Mouse (Mus musculus) heart, embryonic 10.5 days (tissue): ENCODE measurements at regions not wholly inside any gene's neighbourhood (a gene's known extent, or its start where the extent isn't known, plus 50 kb on each side); places are given as distances from the start of the nearest gene placed in this dataset.
A peak's percentile ranks its signal among the peaks of the same experiment; 100 is the strongest.

ENCODE experiments used
- DNase-seq: peaks from one replicate; pipeline ENCODE4 v3.0.0-alpha.2; 2017; ENCODE audit warnings: low spot score
- H3K27ac ChIP-seq: fragments of 300-500 bp; sonication (generic); 2 replicates; pipeline ENCODE4 v1.5.1; 2016; ENCODE audit warnings: mild to moderate bottlenecking
- H3K27me3 ChIP-seq: fragments of 300-500 bp; sonication (generic); 2 replicates; pipeline ENCODE4 v1.6.1; 2016; ENCODE audit warnings: mild to moderate bottlenecking; ENCODE audit not compliant: poor library complexity, insufficient read depth, severe bottlenecking
- H3K36me3 ChIP-seq: fragments of 300-500 bp; sonication (generic); 2 replicates; pipeline ENCODE4 v1.6.1; 2016; ENCODE audit warnings: mild to moderate bottlenecking, moderate library complexity
- H3K4me1 ChIP-seq: fragments of 300-500 bp; sonication (generic); 2 replicates; pipeline ENCODE4 v1.6.1; 2016; ENCODE audit warnings: mild to moderate bottlenecking
- H3K4me3 ChIP-seq: fragments of 300-500 bp; sonication (generic); 2 replicates; pipeline ENCODE4 v1.5.1; 2016; ENCODE audit warnings: mild to moderate bottlenecking, moderate library complexity
- H3K9me3 ChIP-seq: fragments of 300-500 bp; sonication (generic); 2 replicates; pipeline ENCODE4 v1.6.1; 2016; ENCODE audit warnings: mild to moderate bottlenecking, moderate library complexity
- WGBS: fragments of 180-500 bp; shearing (Covaris S2); methylation state at CpG from one replicate; pipeline ENCODE4 v1.1.7; 2016; 5-methylcytosine and 5-hydroxymethylcytosine counted together

GRCm38 (mm10) chr15:25036231-25036630 lies 377.3 kb downstream of the Basp1 start:
- Histone ChIP-seq H3K27ac (no peak overlapping the region), H3K4me3 (no peak overlapping the region), H3K9me3 (no peaks in the 10 kb centered on the region), H3K4me1 (no peaks in the 10 kb centered on the region), H3K27me3 (no peaks in the 10 kb centered on the region), H3K36me3 (no peaks in the 10 kb centered on the region)
- 87% methylated on average over 3 of the region's 3 CpGs for WGBS
- DNase-seq, result no peak

DNA sequence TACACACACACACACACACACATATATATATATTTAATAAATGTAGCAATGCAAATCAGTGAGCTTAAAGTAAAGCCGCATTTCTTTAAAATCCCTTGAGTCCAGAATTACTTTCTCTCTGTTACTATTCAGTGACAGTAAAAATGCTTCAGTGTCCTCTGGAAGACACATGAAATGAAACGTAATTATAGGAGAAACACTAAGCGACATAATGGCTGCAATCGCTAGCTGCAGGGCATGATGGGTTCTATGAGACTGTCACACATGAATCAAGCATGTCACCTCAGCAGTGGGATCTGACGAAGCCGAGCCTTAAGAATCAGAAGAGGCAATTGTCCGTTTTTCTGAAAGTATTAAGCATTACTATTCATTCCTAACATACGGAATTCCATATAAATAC lies 385.7 kb downstream of the Basp1 start:
- no peaks in the 10 kb centered on the region for H3K9me3 ChIP-seq
- 80% methylated on average over 8 of the region's 8 CpGs for WGBS
- H3K36me3 ChIP-seq, result no peaks in the 10 kb centered on the region
- no peak for DNase-seq
- H3K4me3 ChIP-seq, result no peak overlapping the region
- no peaks in the 10 kb centered on the region for H3K4me1 ChIP-seq
- H3K27ac ChIP-seq, result no peak overlapping the region
- no peaks in the 10 kb centered on the region for H3K27me3 ChIP-seq

DNA sequence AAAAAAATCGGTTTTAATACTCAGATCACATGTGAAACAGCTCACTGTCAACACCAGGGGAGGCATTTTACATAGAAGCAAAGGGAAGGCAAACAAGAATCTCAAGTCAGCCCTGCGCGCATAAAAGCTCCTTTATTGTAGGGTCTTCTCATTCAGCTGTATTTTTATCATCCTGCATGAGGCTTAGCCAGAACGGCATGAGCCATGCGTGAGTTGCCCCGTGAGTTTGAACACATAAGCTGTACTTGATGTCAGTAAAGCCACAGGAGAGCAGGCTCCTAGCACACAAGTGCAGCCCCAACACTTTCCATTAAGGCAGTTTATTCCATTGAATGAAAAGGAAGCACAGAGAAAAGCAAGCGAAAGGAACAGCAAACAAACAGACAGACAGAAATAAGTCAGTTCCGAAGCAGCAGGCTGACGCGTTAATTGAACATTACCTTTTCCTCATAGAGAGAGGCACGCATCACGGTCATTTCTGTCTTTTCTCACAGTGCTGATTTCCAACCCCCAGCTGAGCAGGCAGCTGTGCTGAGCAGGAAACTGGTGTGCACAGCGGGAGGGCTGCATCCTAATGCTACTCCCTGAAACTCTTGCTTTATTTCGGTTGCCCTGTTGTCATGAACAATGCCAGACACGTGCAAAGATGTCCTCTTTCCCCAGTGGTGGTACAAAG lies 386.6 kb downstream of the Basp1 start:
- no peaks in the 10 kb centered on the region for H3K9me3 ChIP-seq
- no peaks in the 10 kb centered on the region for H3K36me3 ChIP-seq
- WGBS, result 11% methylated on average over 15 of the region's 15 CpGs
- H3K4me1 ChIP-seq, result no peaks in the 10 kb centered on the region
- H3K27me3 ChIP-seq, result no peaks in the 10 kb centered on the region
- no peak for DNase-seq
- no peak overlapping the region for H3K27ac ChIP-seq
- peak overlapping the region; percentile 43 for H3K4me3 ChIP-seq

DNA sequence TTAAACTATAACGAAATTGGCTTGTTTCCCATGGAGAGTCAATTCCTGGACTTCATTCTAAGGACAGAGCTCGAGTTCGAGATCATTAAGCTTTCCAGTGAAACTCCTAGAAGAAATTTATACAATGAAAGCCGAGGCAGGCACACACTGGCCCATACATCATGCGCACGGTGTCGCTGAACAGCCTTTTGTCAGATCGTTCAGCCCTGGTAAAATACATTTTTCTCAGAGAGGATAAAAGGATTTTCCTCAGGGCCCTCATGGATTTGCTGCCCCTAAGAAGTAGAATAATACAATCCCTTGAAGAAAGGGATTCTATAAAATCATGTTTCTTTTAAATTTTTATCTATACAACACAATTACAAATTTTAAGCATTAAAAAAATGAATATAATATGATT lies 387.2 kb downstream of the Basp1 start:
- Histone ChIP-seq H3K9me3 (no peaks in the 10 kb centered on the region), H3K4me1 (no peaks in the 10 kb centered on the region), H3K36me3 (no peaks in the 10 kb centered on the region), H3K4me3 (no peak overlapping the region), H3K27me3 (no peaks in the 10 kb centered on the region), H3K27ac (no peak overlapping the region)
- WGBS, result 71% methylated on average over 8 of the region's 8 CpGs
- DNase-seq, result no peak

GRCm38 (mm10) chr15:25020916-25021315 lies 392.6 kb downstream of the Basp1 start:
- H3K9me3 ChIP-seq, result no peaks in the 10 kb centered on the region
- H3K36me3 ChIP-seq, result no peaks in the 10 kb centered on the region
- no peak overlapping the region for H3K4me3 ChIP-seq
- H3K27ac ChIP-seq, result no peak overlapping the region
- peaks cover 8% of the 10 kb centered on the region; the same call in 1 of the 2 replicates for H3K4me1 ChIP-seq
- no peak for DNase-seq
- WGBS, result 57% methylated on average over 3 of the region's 3 CpGs
- no peaks in the 10 kb centered on the region for H3K27me3 ChIP-seq

- 87% methylated on average over 12 of the region's 12 CpGs for WGBS
- H3K4me3 ChIP-seq, result no peak overlapping the region
- no peaks in the 10 kb centered on the region for H3K36me3 ChIP-seq
- no peaks in the 10 kb centered on the region for H3K9me3 ChIP-seq
- DNase-seq, result no peak
- H3K4me1 ChIP-seq, result peaks cover 8% of the 10 kb centered on the region; the same call in 1 of the 2 replicates
- H3K27me3 ChIP-seq, result no peaks in the 10 kb centered on the region
- no peak overlapping the region for H3K27ac ChIP-seq
Observed at GRCm38 (mm10) chr15:25019352-25019941, 394.1 kb downstream of the Basp1 start.

GRCm38 (mm10) chr15:25018937-25019336 lies 394.6 kb downstream of the Basp1 start:
- no peak for DNase-seq
- H3K9me3 ChIP-seq, result no peaks in the 10 kb centered on the region
- 78% methylated on average over 3 of the region's 3 CpGs for WGBS
- no peak overlapping the region for H3K4me3 ChIP-seq
- H3K27ac ChIP-seq, result no peak overlapping the region
- H3K36me3 ChIP-seq, result no peaks in the 10 kb centered on the region
- H3K27me3 ChIP-seq, result no peaks in the 10 kb centered on the region
- H3K4me1 ChIP-seq, result peaks cover 8% of the 10 kb centered on the region; the same call in 1 of the 2 replicates

GRCm38 (mm10) chr15:25007720-25008119 lies 405.8 kb downstream of the Basp1 start:
- Histone ChIP-seq H3K4me3 (no peak overlapping the region), H3K9me3 (no peaks in the 10 kb centered on the region), H3K27ac (no peak overlapping the region), H3K36me3 (no peaks in the 10 kb centered on the region), H3K4me1 (no peaks in the 10 kb centered on the region), H3K27me3 (no peaks in the 10 kb centered on the region)
- no peak for DNase-seq
- WGBS, result 90% methylated on average over 2 of the region's 2 CpGs

DNA sequence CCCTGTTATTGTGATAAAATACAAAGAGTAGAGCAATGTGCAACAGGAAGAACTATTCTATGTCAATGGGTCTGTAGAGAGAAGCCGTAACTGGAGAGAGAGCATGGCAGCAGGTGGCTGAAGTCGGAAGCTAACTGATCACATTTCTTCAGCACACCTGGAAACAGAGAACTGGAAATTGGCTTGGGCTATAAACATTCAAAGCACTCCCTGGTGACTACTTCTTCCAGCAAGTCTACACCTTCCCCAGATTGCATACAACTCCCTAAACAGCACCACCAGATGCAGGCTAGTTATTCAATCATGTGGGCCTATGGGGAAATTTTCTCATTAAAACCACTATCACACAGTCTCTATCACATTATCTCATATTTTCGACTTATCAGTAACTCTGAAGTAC lies 413.4 kb downstream of the Basp1 start:
- no peak for DNase-seq
- WGBS, result 80% methylated on average over 3 of the region's 3 CpGs

GRCm38 (mm10) chr15:24993325-24993673 lies 420.3 kb downstream of the Basp1 start:
- Histone ChIP-seq H3K27me3 (no peaks in the 10 kb centered on the region), H3K27ac (no peak overlapping the region), H3K9me3 (no peaks in the 10 kb centered on the region), H3K4me1 (no peaks in the 10 kb centered on the region), H3K4me3 (no peak overlapping the region), H3K36me3 (no peaks in the 10 kb centered on the region)
- 83% methylated on average over 2 of the region's 2 CpGs for WGBS
- no peak for DNase-seq

More for the DNA sequence above, 413.4 kb downstream of the Basp1 start:
- Histone ChIP-seq H3K4me3 (no peak overlapping the region), H3K27me3 (no peaks in the 10 kb centered on the region), H3K36me3 (no peaks in the 10 kb centered on the region), H3K27ac (no peak overlapping the region), H3K4me1 (no peaks in the 10 kb centered on the region), H3K9me3 (no peaks in the 10 kb centered on the region)

GRCm38 (mm10) chr15:24992665-24993324 lies 420.8 kb downstream of the Basp1 start:
- no peaks in the 10 kb centered on the region for H3K9me3 ChIP-seq
- H3K4me3 ChIP-seq, result no peak overlapping the region
- DNase-seq, result no peak
- no peak overlapping the region for H3K27ac ChIP-seq
- H3K4me1 ChIP-seq, result no peaks in the 10 kb centered on the region
- H3K36me3 ChIP-seq, result no peaks in the 10 kb centered on the region
- 88% methylated on average over 14 of the region's 14 CpGs for WGBS
- H3K27me3 ChIP-seq, result no peaks in the 10 kb centered on the region

DNA sequence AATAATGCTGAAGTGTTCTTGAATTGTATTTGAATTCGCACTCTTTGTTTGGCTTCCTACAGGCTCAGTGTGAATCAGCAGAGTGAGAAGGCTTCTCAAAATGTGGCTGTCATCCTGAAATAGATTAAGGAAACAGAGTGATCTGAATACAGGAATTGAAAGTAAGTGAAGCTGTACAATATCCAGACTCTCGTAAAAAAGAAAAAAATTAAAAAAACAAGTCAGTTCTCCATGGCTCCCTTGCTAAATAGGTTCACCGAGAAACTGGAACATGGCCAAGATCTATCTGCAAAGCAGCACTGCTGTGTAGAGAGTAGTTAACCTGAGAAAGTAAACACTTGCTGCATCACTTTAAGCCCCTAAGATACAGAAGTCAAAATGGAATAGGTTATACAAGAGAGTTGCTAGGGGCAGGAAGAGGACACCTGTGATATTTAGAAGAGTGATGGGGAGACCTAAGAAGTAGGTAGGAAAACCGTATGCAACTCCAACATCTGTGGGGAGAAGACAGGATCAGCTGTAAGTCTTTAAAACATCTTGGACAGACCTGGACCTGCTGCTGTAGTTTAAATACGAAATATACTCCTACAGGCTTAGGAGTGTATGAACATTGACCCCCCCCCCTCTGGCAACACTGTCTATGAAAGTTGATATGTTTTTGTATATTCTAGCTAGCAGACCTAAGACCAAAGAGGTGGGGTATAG lies 423.3 kb downstream of the Basp1 start:
- DNase-seq, result no peak
- WGBS, result 68% methylated on average over 5 of the region's 5 CpGs

DNA sequence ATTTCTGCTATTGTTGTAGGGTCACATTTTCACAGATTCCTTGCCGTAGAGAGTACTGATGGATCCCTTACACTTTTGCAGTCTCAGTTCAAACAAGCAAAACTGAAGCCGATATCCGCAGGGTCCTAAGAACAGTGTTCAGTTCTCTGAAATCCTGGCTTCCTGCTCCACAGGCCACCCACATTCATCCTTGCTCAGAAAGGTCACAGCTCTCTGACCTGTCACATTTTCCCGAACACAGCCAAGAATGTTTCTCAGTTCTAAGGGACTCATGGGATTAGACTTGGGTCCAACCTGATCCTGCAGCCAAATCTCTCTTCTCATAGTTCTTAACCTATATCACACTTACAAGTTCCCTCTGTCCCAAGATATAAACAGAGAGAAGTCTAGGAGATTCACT lies 432.7 kb downstream of the Basp1 start:
- H3K9me3 ChIP-seq, result no peaks in the 10 kb centered on the region
- H3K36me3 ChIP-seq, result no peaks in the 10 kb centered on the region
- no peak overlapping the region for H3K27ac ChIP-seq
- H3K27me3 ChIP-seq, result no peaks in the 10 kb centered on the region
- no peaks in the 10 kb centered on the region for H3K4me1 ChIP-seq
- no peak overlapping the region for H3K4me3 ChIP-seq
- no peak for DNase-seq
- 57% methylated on average over 4 of the region's 4 CpGs for WGBS

More for the DNA sequence above, 423.3 kb downstream of the Basp1 start:
- Histone ChIP-seq H3K36me3 (no peaks in the 10 kb centered on the region), H3K27me3 (no peaks in the 10 kb centered on the region), H3K27ac (no peak overlapping the region), H3K4me3 (no peak overlapping the region), H3K9me3 (no peaks in the 10 kb centered on the region), H3K4me1 (no peaks in the 10 kb centered on the region)
